Mouse (Mus musculus) lung, postnatal 0 days (tissue): ENCODE measurements around the gene Saa3.

Experiments
- CTCF ChIP-seq: IDR thresholded peaks from 2 replicates; pipeline ENCODE4 v1.5.1; 2016; ENCODE audit warnings: antibody characterized with exemption, mild to moderate bottlenecking
- EP300 ChIP-seq: IDR thresholded peaks from 2 replicates; pipeline ENCODE4 v1.6.1; 2016; ENCODE audit warnings: antibody characterized with exemption, mild to moderate bottlenecking, control low read depth

DNA sequence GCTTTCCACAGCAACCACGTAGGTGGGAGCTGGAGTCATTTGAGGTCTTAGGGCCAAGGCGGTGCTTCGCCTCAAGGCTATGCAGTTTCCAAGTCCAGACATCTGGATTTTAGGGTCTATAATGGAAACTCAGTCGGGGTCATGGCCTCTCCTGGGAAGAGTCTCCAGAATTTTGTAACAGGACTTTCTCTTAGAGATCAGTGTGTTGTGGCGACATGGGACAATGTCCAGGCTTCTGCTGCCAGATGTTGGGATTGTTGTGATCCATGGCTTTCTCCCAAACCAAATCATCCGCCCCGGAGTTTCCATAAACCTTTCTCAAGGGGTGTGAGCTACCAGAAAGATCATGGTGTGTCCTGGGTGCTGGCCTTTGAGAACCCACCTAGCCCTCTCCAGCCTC lies 30.9 kb upstream of the Saa3 start:
- TF ChIP-seq CTCF (no peak), EP300 (no peak)
